Mouse (Mus musculus): ENCODE measurements around the gene Phlpp2.

The Phlpp2 gene

GRCm38 (mm10) chr8:109962896-109963295 is 94.6 kb downstream of the Phlpp2 start:
- DNase-seq (ENCODE audit: low spot score), result no peak

- DNase-seq (ENCODE audit: low spot score), result no peak
These were observed 95.1 kb downstream of the Phlpp2 start for GRCm38 (mm10) chr8:109963421-109963820.

- no peak for DNase-seq (ENCODE audit: low spot score)
These were observed 95.8 kb downstream of the Phlpp2 start for GRCm38 (mm10) chr8:109964106-109964505.

GRCm38 (mm10) chr8:109968837-109969236 is 100.5 kb downstream of the Phlpp2 start:
- DNase-seq (ENCODE audit: low spot score), result no peak

- peak; percentile 88 for DNase-seq (ENCODE audit: low spot score)
These were observed 102.0 kb downstream of the Phlpp2 start for GRCm38 (mm10) chr8:109970323-109970722.

GRCm38 (mm10) chr8:109972901-109973300 is 104.6 kb downstream of the Phlpp2 start:
- DNase-seq (ENCODE audit: low spot score), result no peak

- no peak for DNase-seq (ENCODE audit: low spot score)
These were observed 111.0 kb downstream of the Phlpp2 start for GRCm38 (mm10) chr8:109979339-109979738.

GRCm38 (mm10) chr8:109982386-109983105 is 114.2 kb downstream of the Phlpp2 start:
- no peak for DNase-seq (ENCODE audit: low spot score)

GRCm38 (mm10) chr8:109983944-109984343 is 115.6 kb downstream of the Phlpp2 start:
- no peak for DNase-seq (ENCODE audit: low spot score)

GRCm38 (mm10) chr8:109986384-109986783 is 118.0 kb downstream of the Phlpp2 start:
- no peak for DNase-seq (ENCODE audit: low spot score)

- no peak for DNase-seq (ENCODE audit: low spot score)
These were observed 119.4 kb downstream of the Phlpp2 start for GRCm38 (mm10) chr8:109987776-109988175.

- DNase-seq (ENCODE audit: low spot score), result no peak
These were observed 120.8 kb downstream of the Phlpp2 start for GRCm38 (mm10) chr8:109989151-109989550.

- no peak for DNase-seq (ENCODE audit: low spot score)
These were observed 121.9 kb downstream of the Phlpp2 start, which contains the start of gene Tat for GRCm38 (mm10) chr8:109990224-109990623. Gene Tat (plus strand): TSS chr8:109990437.

- no peak for DNase-seq (ENCODE audit: low spot score)
These were observed 123.8 kb downstream of the Phlpp2 start for GRCm38 (mm10) chr8:109992166-109992565.

GRCm38 (mm10) chr8:109992951-109993350 is 124.6 kb downstream of the Phlpp2 start:
- no peak for DNase-seq (ENCODE audit: low spot score)

Data from retina, embryonic 14.5 days (tissue).